Mouse (Mus musculus): ENCODE results near the gene Slc30a1.

Slc30a1 gene

DNA sequence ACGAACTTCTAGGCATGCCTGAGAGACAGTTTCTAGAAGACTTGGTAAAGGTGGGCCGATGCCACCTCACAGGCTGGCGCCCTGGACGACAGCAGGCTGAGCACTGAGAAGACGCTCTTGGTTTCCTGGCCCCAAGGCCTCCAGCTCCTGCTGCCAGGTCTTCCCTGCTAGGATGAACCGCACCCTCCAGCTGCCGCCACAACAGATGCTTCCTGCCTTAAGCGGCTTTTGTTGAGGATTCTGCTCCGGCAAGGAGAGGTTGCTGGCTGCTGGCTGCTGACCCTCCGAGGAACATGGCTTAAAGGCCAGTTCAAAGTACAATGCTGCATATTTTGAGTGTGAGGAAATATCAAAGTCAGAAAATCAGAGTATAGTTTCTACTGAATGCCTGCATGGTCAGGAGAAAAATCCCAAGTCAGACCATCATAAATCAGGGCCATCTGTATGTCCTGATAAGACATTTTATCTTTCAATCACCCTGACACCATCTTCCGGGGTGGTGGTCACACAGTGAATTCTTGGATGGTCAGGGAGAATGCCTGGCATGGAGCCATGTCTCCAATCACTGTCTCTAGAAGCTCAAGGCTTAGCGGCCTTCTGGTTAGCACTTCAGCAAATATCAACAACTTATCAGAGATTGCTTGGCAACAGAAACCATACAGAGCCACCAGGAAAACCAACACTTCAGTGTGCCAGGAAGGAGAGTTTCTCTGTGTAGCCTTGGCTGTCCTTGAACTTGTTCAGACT is 9.6 kb upstream of the Slc30a1 start:
- DNase-seq (ENCODE audit: extremely low read depth, low read depth) = no peak

DNA sequence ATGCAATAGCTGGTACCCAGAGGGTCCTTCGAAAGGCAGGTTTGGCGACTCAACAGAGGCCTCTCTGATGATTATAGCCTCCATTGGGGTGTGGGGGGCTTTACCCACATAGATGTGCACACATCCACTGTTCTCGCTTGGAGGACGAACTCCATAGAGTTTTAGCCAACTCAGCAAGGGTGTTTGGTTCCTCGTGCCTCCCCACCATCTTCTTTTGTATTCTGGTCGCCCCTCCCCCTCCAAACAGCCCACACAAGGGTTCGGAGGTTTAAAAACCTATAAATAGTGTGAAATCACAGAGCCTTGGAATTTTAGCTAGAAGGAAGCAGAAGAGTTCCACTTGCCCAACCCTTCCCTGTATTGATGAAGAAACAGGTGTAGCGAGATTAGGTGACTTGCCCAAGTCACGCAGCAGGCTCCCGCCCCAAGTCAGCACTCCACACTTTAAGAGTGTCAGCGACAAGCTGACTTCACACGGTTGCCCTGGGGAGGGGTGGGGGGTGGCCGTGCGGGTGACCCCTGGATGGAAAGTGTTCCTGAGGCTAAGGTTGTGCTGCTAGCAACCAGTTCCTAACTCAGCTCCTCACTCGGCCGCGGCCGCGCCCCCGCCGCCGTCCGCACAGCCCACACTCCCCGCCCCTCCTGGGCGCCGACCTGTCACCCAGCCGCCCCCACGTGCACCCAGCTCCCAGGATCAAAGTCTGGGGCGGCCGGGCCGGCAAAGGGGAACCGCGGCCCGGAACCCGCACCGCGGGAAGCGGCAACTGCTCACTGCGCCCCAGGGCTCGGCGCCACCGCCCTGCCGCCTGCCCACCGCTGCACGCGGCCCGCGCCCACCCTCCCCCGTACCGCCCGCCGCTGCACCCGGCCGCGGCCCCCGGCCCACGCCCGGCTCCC is 682 bp upstream of the Slc30a1 start:
- DNase-seq (ENCODE audit: extremely low read depth, low read depth) = no peak

DNA sequence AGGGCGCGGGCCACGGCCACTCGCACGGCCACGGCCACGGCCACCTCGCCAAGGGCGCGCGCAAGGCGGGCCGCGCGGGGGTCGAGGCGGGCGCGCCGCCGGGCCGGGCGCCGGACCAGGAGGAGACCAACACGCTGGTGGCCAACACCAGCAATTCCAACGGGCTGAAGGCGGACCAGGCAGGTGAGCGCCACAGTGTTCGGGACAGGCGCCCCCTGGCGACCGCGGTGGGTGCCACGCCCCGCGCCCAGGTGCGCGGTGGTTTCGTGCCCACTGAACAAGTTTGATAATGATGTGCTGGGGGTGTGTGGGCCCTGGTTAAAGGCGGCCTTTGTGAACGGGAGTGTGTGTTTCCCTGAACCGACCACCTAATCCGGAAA is 854 bp downstream of the Slc30a1 start:
- peak; percentile 57 for DNase-seq (ENCODE audit: extremely low read depth, low read depth)

DNA sequence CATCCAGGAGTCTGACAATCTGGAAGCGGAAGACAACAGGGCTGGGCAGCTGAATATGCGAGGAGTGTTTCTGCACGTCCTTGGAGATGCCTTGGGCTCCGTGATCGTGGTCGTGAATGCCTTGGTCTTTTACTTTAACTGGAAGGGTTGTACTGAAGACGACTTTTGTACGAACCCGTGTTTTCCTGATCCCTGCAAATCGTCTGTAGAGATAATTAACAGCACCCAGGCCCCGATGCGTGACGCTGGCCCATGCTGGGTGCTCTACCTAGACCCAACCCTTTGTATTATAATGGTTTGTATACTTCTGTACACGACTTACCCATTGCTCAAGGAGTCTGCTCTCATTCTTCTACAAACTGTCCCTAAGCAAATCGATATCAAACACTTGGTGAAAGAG is 2.3 kb downstream of the Slc30a1 start:
- no peak for DNase-seq (ENCODE audit: extremely low read depth, low read depth)

DNA sequence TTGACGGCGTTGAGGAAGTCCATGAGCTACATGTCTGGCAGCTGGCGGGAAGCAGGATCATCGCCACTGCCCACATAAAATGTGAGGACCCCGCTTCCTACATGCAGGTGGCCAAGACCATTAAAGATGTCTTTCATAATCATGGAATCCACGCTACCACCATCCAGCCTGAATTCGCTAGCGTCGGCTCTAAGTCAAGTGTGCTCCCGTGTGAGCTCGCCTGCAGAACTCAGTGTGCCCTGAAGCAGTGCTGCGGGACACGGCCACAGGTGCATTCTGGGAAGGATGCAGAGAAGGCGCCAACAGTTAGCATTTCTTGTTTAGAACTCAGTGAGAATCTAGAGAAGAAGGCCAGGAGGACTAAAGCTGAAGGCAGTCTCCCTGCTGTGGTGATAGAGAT is 2.7 kb downstream of the Slc30a1 start:
- no peak for DNase-seq (ENCODE audit: extremely low read depth, low read depth)

DNA sequence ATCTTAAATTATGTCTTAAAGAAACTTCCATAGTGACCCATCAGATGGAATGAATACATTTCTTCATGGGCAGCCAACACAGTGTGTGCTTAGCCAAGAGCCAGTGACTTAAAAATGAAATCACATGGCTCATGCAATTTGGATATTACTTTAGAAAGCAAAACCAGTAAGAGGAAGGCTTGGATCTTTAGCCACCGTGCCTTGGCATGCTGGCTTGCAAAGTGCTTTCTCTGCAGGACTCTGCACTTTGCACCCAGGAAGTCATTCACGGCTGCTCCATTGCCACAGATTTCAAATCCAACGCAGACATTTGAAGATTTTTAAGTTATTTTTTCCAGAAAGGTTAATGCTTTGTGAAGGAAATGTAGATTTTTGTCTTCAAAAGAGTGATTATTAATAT is 4.1 kb downstream of the Slc30a1 start:
- no peak for DNase-seq (ENCODE audit: extremely low read depth, low read depth)

DNA sequence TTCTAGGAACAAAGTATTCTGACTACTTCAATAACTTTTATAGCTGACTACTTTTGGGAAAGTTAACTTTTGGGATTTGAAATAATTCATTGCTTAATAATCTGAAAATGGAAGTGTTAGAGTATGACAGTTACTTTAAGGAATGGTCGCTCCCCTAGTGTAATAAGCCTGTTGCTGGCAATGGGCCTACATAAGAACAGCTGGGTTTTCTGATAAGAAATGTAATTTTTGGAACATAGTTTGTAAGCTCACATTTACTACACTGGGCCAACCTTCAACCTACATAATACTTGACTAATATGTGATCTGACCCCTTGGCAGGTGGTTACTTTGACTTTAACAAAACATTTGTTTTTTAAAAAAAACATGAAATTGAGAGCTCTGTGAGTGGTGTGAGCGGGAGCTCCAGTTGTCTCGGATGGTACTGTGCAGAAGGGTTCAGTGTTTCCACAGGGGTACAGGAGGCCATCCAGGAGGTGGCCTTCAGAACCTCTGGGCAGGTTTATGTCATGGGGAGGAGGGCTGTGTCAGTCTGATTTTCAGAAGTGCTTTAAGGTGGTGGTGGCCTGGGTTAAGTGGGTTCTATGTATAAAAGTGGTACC is 4.6 kb downstream of the Slc30a1 start:
- peak; percentile 85 for DNase-seq (ENCODE audit: extremely low read depth, low read depth)

DNA sequence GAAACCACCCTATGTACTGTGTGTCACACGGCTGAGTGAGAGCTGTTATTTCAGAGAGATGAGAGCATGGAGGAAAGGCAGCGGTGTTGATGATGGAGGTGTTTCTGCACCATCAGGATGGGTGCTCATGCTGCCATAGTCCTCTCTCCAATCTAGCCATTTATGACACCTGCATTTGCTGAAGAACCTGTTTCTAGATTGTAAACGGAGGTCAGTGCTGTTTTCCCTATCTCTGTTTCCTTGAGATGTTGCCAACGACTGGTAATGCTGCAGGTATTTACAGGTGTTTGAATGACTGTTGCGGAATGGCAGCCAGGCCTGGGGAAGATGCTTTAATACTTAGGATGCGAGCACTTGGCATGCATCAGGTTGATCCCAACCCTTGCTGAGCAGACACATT is 8.1 kb downstream of the Slc30a1 start:
- no peak for DNase-seq (ENCODE audit: extremely low read depth, low read depth)

DNA sequence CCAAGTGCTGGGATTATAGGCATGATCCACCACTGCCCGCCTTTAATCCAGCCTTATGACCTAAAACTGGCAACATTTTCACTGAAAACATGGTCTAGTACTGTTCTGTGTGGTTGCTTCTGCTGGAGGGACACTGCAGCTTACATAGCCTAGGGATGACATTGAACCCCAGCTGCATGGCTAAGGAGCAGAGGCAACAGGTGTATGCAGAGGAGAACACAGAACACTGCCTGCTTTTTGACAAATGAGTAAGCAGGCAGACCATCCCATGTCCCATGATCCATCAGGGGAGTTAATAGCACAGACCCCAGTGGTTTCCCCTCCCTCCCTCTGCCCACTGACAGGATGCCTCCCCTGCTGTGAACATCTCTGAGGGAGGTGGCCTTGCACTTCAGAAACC is 9.0 kb downstream of the Slc30a1 start:
- DNase-seq (ENCODE audit: extremely low read depth, low read depth) = no peak

DNA sequence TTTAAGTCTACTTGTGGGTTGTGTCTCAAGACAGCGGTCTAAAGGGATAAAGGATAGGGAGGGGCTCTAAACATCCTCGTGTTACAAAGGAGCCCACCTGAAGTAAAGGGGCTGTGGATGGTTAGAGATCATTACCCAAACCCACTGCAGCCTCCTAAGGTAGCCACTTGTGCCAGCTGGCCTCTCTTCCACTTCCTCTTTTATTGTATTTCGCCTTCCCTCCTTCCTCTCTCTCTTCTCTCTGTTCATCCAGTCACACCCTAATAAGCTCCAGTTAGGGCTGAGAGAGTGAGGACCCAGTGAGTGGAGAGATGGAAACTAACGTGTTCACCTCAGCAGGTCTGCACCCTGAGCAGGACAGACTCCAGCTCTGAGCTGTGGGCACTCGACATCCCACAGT is 10.3 kb downstream of the Slc30a1 start:
- DNase-seq (ENCODE audit: extremely low read depth, low read depth) = peak; percentile 44

DNA sequence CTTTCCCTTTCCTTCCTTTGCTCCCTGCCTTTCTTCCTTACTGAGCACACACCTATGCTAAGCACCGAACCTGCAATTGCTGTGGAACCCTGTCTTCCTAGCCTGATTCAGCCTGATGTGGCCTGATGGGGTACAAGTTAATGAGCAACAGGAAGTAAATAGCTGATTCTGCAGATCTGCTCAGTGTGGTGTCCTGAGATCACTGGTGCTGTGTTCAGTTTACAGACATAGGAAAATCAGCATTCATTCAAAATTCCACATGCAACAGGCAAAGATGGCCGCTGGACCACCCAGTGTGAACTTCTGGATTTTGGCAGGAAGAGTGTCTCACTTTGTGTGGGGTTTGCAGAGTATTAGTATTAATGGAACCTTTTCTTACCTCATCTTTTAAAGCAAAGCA is 12.8 kb downstream of the Slc30a1 start:
- DNase-seq (ENCODE audit: extremely low read depth, low read depth) = no peak

DNA sequence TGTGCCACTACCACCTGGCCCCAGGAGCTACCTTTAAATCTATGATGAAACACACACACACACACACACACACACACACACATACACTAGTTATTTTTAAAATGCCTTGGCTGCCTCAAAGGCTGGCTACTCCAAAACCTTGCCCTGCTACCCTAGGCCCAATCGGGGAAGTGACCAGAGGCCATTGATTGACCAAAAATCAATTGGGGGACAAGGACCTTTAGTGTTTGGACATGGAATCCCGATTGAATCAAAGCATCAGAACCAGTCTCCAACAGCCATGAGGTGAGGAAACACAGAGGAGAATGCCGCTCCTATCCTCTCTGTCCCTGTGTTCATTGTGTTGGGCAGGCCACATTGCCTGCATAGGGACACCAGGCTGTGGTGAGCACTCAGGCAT is 15.1 kb downstream of the Slc30a1 start:
- DNase-seq (ENCODE audit: extremely low read depth, low read depth) = no peak

DNA sequence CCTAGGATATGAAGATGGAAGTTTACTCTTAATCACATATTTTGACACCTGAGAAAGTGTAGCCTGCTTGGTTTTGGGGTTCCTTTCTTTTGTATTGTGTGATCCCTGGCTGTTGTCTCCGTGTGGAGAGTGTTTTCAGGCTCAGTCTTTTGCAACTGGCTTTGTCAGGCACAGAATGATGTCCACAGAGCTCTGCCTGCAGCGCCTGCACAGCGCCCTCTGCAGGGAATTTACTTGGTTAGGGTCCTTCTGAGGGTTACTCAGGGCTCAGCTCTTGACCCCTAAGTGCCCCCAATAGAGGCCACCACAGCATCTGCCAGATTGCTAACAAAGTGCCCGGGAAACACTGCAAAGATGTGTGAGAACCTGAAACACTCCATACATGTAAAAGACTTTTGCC is 18.9 kb downstream of the Slc30a1 start:
- DNase-seq (ENCODE audit: extremely low read depth, low read depth) = no peak

DNA sequence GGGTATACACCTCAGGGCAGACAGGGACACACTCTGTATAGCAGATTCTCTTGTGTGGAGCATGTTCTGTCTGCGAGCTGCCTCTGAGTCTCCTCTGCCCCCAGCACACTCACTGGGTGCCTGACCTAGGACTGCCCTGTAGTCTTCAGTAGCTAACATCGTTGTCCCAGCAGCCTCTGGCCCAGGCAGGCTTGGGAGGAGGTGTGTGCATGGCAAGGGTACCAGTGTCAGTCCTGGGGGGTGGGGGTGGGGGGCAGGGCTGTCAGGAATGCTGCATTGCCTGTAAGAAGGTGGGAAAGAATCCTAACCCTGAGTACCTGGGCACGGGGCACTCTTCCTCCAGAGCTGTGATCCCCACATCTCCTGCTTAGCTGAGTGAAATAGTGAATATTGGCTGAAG is 20.1 kb downstream of the Slc30a1 start:
- no peak for DNase-seq (ENCODE audit: extremely low read depth, low read depth)

DNA sequence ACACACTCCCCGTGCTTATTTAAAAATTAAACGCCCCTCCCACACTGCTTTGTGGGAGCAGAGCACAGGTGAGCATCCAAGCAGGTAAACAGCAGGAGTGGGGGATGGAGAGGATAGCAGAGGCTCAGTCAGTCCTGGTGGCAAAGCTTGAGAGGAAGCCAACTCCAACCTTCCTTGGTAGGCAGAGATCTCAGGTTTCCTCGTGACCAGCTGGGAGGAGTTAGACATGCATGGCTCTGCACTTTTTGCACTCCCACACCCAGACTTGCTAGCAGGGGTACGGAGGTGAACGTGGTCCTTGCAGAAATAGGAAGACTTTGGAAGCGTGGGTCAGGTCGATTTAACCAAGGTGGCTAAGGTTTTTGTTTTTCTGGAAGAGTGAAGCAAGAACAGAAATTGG is 21.8 kb downstream of the Slc30a1 start:
- no peak for DNase-seq (ENCODE audit: extremely low read depth, low read depth)

DNA sequence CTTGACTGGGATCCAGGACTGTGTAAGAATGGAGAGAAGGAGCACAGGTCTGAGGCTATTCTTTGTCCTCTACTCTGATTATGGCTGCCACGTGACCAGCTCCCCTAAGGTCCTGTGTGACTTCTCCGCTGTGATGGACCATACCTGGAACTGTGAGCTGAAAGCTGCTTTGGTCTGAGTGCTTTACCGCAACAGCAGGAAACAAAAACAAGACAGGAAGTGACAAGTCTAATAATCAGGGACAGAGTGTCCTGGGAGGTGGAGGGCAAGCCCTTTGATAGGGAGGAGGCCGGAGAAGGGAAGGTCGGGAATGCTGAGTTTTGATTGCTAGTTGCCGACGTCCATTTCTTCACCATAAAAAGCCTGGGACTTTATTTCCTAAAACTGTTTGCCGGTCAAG is 22.5 kb downstream of the Slc30a1 start:
- DNase-seq (ENCODE audit: extremely low read depth, low read depth) = no peak

DNA sequence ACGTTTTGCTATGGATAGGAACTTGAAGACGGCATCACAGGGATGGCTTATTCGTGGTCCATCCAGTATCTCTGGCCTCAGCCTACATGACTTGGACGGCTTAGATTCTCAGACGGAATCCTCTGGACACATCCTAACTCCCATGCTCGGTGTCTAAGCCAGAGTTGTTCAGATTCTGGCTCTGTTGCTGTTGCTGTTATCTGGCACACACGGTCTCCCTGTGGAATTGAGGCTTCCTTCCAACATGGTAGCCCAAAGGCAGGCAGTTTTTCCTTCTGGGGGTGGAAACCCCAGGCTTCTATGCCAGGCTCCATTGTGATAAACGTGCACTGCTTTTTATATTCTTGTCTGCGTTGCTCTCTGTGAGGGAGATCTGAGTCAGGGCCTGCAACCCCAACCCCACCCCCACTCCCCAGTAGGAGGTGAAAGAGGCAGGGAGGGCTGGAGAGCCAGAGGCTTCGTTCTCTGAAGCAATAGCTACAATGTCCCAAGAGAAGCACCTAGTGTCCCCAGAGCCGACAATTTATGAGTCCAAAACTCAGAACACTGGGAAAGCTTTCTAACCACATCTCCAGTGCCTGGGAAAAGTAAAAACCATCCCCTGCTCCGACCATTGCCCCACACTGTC is 23.4 kb downstream of the Slc30a1 start:
- DNase-seq (ENCODE audit: extremely low read depth, low read depth) = no peak

DNA sequence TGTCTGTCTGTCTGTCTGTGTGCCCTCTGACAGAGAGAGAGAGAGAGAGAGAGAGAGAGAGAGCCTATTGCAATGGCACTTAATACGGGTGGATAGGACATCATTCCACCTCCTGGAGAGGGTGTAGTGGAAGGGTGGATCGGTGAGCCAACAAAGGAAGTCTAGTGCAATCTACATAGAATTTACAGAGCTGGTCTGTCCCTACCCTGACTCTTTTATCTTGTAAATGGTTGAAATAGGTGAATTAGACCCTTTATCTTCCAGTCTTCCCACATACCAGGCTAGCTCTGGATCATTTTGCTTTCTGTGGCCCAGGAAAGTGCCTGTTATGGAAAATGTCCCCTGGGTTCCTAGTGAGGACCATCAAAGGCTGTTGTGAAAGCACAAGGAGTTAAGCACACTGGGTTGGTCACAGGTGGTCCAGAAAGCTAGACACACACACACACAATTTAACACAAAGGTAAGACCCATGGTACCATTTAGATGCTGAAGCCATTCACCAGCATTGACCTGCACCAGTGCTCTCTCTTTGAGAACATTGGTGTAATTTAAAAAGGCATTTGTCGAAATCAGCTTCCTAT is 24.0 kb downstream of the Slc30a1 start:
- no peak for DNase-seq (ENCODE audit: extremely low read depth, low read depth)

DNA sequence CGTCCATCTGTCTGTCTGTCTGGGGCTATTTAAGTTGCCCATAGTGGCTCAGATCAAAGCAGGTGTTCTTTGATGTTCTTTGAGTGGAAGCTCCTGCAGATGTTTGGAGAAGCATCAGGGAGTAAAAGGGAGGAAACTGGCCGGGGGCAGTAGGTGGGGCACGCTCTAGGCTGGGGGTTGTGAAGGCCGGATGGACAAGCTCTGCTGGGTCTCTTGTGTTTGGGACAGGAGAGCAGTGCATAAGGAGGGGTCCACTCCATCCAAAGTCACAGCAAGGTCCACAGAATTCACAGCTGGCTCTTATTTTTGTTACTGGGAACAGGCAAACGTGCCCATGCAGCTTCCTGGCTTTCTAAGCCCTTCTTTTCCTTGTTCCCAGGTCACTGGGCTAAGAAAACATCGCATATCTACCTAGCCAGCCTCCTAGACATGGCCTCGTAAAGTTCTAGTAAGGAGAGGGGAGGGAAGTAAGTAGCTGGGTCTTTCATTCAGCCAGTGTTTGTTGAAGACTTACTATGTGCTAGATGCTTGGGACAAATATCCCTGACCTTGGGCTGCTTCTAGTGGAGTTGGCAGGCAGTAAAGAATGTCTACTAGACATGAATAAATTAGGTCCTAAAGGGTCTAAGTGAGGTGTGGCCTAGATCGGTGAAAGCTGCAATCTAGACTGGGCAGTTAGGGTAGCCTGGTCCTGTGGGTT is 25.9 kb downstream of the Slc30a1 start:
- no peak for DNase-seq (ENCODE audit: extremely low read depth, low read depth)

DNA sequence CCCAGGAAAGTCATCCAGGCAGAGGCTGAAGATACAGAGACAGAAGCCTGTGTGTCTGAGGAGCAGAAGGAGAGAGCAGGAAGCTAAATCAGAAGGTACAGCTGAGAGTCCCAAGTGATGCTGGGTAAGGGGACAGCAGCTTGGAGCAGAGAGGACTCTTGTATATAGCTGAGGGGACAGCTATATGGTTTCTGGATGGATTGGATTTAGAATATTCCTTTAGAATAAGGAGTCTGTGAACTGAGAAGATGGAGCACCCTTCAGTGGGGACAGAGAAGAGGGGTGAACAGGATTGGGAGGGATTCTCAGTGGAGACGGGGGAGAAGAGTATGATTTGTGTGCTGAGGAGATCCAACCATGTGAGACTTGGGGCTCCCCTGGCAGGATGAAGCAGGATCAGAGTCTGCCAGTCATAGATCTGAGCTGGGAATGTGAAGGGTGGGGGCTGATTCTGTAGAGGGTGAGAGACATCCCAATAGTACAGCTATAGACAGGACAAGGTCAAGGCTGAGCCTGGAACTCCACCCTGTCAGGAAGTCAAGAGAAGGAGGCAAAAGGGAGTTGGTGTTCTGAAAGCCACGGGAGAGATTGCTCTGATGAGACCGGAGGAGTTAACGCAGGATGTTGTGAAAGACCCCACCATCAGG is 26.5 kb downstream of the Slc30a1 start:
- DNase-seq (ENCODE audit: extremely low read depth, low read depth) = no peak

DNA sequence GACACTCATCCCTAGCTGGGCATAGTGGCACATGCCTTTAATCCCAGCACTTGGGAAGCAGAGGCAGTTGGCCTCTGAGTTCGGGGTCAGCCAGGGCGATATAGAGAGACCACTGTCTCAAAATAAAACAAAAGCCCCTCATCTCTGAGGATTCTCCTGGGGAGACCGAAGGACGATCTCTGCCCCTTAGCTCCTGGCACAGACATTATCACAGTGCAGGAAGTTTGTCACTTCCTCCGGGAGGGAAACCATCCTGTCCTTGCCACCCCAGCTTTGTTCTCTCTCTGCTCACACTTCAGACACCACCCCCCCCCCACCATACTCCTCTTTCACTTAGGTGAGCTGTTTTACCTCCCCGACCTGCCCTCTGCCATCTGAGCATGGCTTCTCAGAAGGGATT is 37.1 kb downstream of the Slc30a1 start:
- no peak for DNase-seq (ENCODE audit: extremely low read depth, low read depth)
